Comparison of ENCODE assay signal across 8 mouse cellular contexts in genomic region chr16:35941382-35941781, GRCm38 (mm10). TPM values are rescaled to one million over a fixed set of nuclear protein-coding genes. Genes with fewer than 3 reads are reported as not detected.
DNase-seq lines count a peak whose midpoint lies in the region; ATAC-seq and TF ChIP-seq lines count a peak whose summit lies in the region.

No protein-coding gene starts in this region.

- no peak for DNase-seq in forebrain, postnatal 0 days
- DNase-seq in forebrain, embryonic 14.5 days (ENCODE audit: low spot score), result no peak
- DNase-seq in thymus, adult 2 months, result peak; percentile 40
- DNase-seq in thymus, adult 18-20 months, result no peak
- DNase-seq in liver, postnatal 0 days, result peak; percentile 67
- no peak for DNase-seq in urinary bladder, postnatal 36 days (ENCODE audit: low spot score in 2 of 2)
- DNase-seq in frontal cortex, postnatal 14 days (ENCODE audit: low spot score in 2 of 2), result no peak
- DNase-seq in forebrain, embryonic 10.5 days (ENCODE audit: extremely low spot score, low spot score), result no peak

- no peak for TF ChIP-seq EP300 in liver, postnatal 0 days (IDR thresholded peaks at IDR 0.05; ENCODE audit: low read depth)

- no peak overlapping the region for H3K4me2 ChIP-seq in forebrain, postnatal 0 days (ENCODE audit: low read depth)
- no peak overlapping the region for H3K4me2 ChIP-seq in forebrain, embryonic 14.5 days (ENCODE audit: low read length)
- H3K4me2 ChIP-seq in liver, postnatal 0 days (ENCODE audit: low read depth, low read length), result no peak overlapping the region

- H3K4me3 ChIP-seq in forebrain, postnatal 0 days (ENCODE audit: low read depth, low read length), result no peak overlapping the region
- no peak overlapping the region for H3K4me3 ChIP-seq in forebrain, embryonic 14.5 days (ENCODE audit: low read depth, low read length)
- no peak overlapping the region for H3K4me3 ChIP-seq in thymus, adult 2 months (ENCODE audit: control insufficient read depth, insufficient read depth, low read length)
- H3K4me3 ChIP-seq in liver, postnatal 0 days (ENCODE audit: low read depth, low read length), result no peak overlapping the region
- no peak overlapping the region for H3K4me3 ChIP-seq in forebrain, embryonic 10.5 days

- no peak overlapping the region for H3K9ac ChIP-seq in forebrain, postnatal 0 days
- no peak overlapping the region for H3K9ac ChIP-seq in forebrain, embryonic 14.5 days (ENCODE audit: low read length)
- H3K9ac ChIP-seq in liver, postnatal 0 days (replicated peaks), result no peak overlapping the region

- peak; percentile 30; the same call in 1 of the 2 replicates for TF ChIP-seq CTCF in forebrain, postnatal 0 days (IDR thresholded peaks at IDR 0.05; ENCODE audit: low read depth)
- no peak for TF ChIP-seq CTCF in thymus, adult 2 months (IDR thresholded peaks at IDR 0.05; ENCODE audit: borderline replicate concordance, control insufficient read depth, extremely low read depth, insufficient read depth, low read length, poor library complexity)
- TF ChIP-seq CTCF in liver, postnatal 0 days (IDR thresholded peaks at IDR 0.05; ENCODE audit: low read depth), result peak; percentile 70

- no peak overlapping the region for H3K27ac ChIP-seq in forebrain, postnatal 0 days (ENCODE audit: low read depth, low read length)
- no peak overlapping the region for H3K27ac ChIP-seq in forebrain, embryonic 14.5 days (ENCODE audit: low read depth, low read length)
- H3K27ac ChIP-seq in thymus, adult 2 months (ENCODE audit: control insufficient read depth, insufficient read depth, low read length), result no peak overlapping the region
- H3K27ac ChIP-seq in liver, postnatal 0 days (ENCODE audit: low read depth), result no peak overlapping the region
- no peak overlapping the region for H3K27ac ChIP-seq in forebrain, embryonic 10.5 days

- WGBS in forebrain, postnatal 0 days, result 88% methylated on average over 7 of the region's 7 CpGs
- 84% methylated on average over 7 of the region's 7 CpGs for WGBS in forebrain, embryonic 14.5 days
- WGBS in thymus, adult 2 months, result 89% methylated on average over 7 of the region's 7 CpGs
- WGBS in liver, postnatal 0 days (ENCODE audit: insufficient replicate concordance), result 81% methylated on average over 7 of the region's 7 CpGs
- WGBS in forebrain, embryonic 10.5 days, result 83% methylated on average over 7 of the region's 7 CpGs

- H3K4me1 ChIP-seq in forebrain, postnatal 0 days (ENCODE audit: insufficient read depth), result no peaks in the 10 kb centered on the region
- peaks cover 8% of the 10 kb centered on the region for H3K4me1 ChIP-seq in forebrain, embryonic 14.5 days (ENCODE audit: control insufficient read depth, insufficient read depth, low read length)
- peaks cover 5% of the 10 kb centered on the region for H3K4me1 ChIP-seq in thymus, adult 2 months (replicated peaks; ENCODE audit: control insufficient read depth, insufficient read depth, low read length)
- H3K4me1 ChIP-seq in liver, postnatal 0 days (ENCODE audit: insufficient read depth), result peaks cover 16% of the 10 kb centered on the region
- H3K4me1 ChIP-seq in forebrain, embryonic 10.5 days, result peaks cover 16% of the 10 kb centered on the region

- H3K9me3 ChIP-seq in forebrain, postnatal 0 days (ENCODE audit: low read length), result no peaks in the 10 kb centered on the region
- H3K9me3 ChIP-seq in forebrain, embryonic 14.5 days (replicated peaks; ENCODE audit: control insufficient read depth, low read length), result no peaks in the 10 kb centered on the region
- H3K9me3 ChIP-seq in liver, postnatal 0 days (ENCODE audit: low read length), result no peaks in the 10 kb centered on the region
- no peaks in the 10 kb centered on the region for H3K9me3 ChIP-seq in forebrain, embryonic 10.5 days

- no peak for TF ChIP-seq POLR2A in thymus, adult 2 months (IDR thresholded peaks at IDR 0.05; ENCODE audit: control insufficient read depth, extremely low read depth, insufficient read depth, low read length, poor library complexity)

- no peaks in the 10 kb centered on the region for H3K36me3 ChIP-seq in forebrain, postnatal 0 days (ENCODE audit: insufficient read depth)
- no peaks in the 10 kb centered on the region for H3K36me3 ChIP-seq in forebrain, embryonic 14.5 days (ENCODE audit: control insufficient read depth, insufficient read depth, low read length)
- H3K36me3 ChIP-seq in thymus, adult 2 months (ENCODE audit: control insufficient read depth, insufficient read depth, low read length), result peaks cover 7% of the 10 kb centered on the region; the same call in 1 of the 2 replicates
- peaks cover 46% of the 10 kb centered on the region for H3K36me3 ChIP-seq in liver, postnatal 0 days (replicated peaks; ENCODE audit: insufficient read depth, low read length)
- 0 out of 2 replicates have a peak, but pooled peaks cover 3% of the 10 kb centered on the region for H3K36me3 ChIP-seq in forebrain, embryonic 10.5 days (replicated peaks)

- no peak for ATAC-seq in forebrain, postnatal 0 days
- no peak for ATAC-seq in forebrain, embryonic 14.5 days
- no peak for ATAC-seq in liver, postnatal 0 days

- no peaks in the 10 kb centered on the region for H3K27me3 ChIP-seq in forebrain, postnatal 0 days (ENCODE audit: insufficient read depth, low read length)
- H3K27me3 ChIP-seq in forebrain, embryonic 14.5 days (replicated peaks; ENCODE audit: control insufficient read depth, insufficient read depth, low read length), result no peaks in the 10 kb centered on the region
- H3K27me3 ChIP-seq in thymus, adult 2 months (ENCODE audit: control insufficient read depth, insufficient read depth, low read length), result no peaks in the 10 kb centered on the region
- no peaks in the 10 kb centered on the region for H3K27me3 ChIP-seq in liver, postnatal 0 days (ENCODE audit: insufficient read depth, low read length)
- peaks cover 31% of the 10 kb centered on the region for H3K27me3 ChIP-seq in forebrain, embryonic 10.5 days (ENCODE audit: poor library complexity, severe bottlenecking)

RNA-seq across cellular contexts. Expression of gene Dtx3l, which starts 2.4 kb away (rescaled TPM):
- 1.2 and 2.3 TPM in 2 replicates for total RNA-seq in forebrain, postnatal 0 days (2014; rRNA removed)
- 1.1 TPM in 2 replicates for polyA plus RNA-seq in forebrain, postnatal 0 days (2015; fragmentation: Nextera tagmentation; extraction: Ambion mirVana)
- 1.9 and 2.3 TPM in 2 replicates for polyA plus RNA-seq in forebrain, embryonic 14.5 days (2014; fragmentation: Nextera tagmentation; extraction: Ambion mirVana)
- 20.6 and 20.9 TPM in 2 replicates for polyA plus RNA-seq in thymus, adult 2 months (2012; rRNA removed)
- polyA plus RNA-seq in liver, postnatal 0 days (2015; fragmentation: Nextera tagmentation; extraction: Ambion mirVana), result 15.8 and 16.3 TPM in 2 replicates
- 4.6 and 5.1 TPM in 2 replicates for polyA plus RNA-seq in forebrain, embryonic 10.5 days (2016; fragmentation: Nextera tagmentation; extraction: Ambion mirVana)

RNA-seq across cellular contexts. Expression of gene Parp9, which starts 3.1 kb away (rescaled TPM):
- 3.3 and 5.1 TPM in 2 replicates for total RNA-seq in forebrain, postnatal 0 days (2014; rRNA removed)
- polyA plus RNA-seq in forebrain, postnatal 0 days (2015; fragmentation: Nextera tagmentation; extraction: Ambion mirVana), result 2.3 and 3.2 TPM in 2 replicates
- polyA plus RNA-seq in forebrain, embryonic 14.5 days (2014; fragmentation: Nextera tagmentation; extraction: Ambion mirVana), result 2.5 and 3.1 TPM in 2 replicates
- 13.5 and 14.8 TPM in 2 replicates for polyA plus RNA-seq in thymus, adult 2 months (2012; rRNA removed)
- 21.8 and 23.4 TPM in 2 replicates for polyA plus RNA-seq in liver, postnatal 0 days (2015; fragmentation: Nextera tagmentation; extraction: Ambion mirVana)
- 3.3 and 3.7 TPM in 2 replicates for polyA plus RNA-seq in forebrain, embryonic 10.5 days (2016; fragmentation: Nextera tagmentation; extraction: Ambion mirVana)

RNA-seq across cellular contexts. Expression of gene Kpna1, which starts 37.2 kb away (rescaled TPM):
- 83.2 and 97.1 TPM in 2 replicates for total RNA-seq in forebrain, postnatal 0 days (2014; rRNA removed)
- polyA plus RNA-seq in forebrain, postnatal 0 days (2015; fragmentation: Nextera tagmentation; extraction: Ambion mirVana), result 51.0 and 59.7 TPM in 2 replicates
- polyA plus RNA-seq in forebrain, embryonic 14.5 days (2014; fragmentation: Nextera tagmentation; extraction: Ambion mirVana), result 85.2 and 90.2 TPM in 2 replicates
- 9.4 and 10.3 TPM in 2 replicates for polyA plus RNA-seq in thymus, adult 2 months (2012; rRNA removed)
- polyA plus RNA-seq in liver, postnatal 0 days (2015; fragmentation: Nextera tagmentation; extraction: Ambion mirVana), result 14.8 and 17.6 TPM in 2 replicates
- 79.0 and 84.2 TPM in 2 replicates for polyA plus RNA-seq in forebrain, embryonic 10.5 days (2016; fragmentation: Nextera tagmentation; extraction: Ambion mirVana)

Comparison
In these comparisons a context has a peak if more than half of its experiments do, and no peak if none do; other contexts are left out.
1. DNase-seq: peak in thymus, adult 2 months (single experiment) and liver, postnatal 0 days (single experiment); none in forebrain, postnatal 0 days (single experiment), forebrain, embryonic 14.5 days (single experiment), thymus, adult 18-20 months (0 of 2), urinary bladder, postnatal 36 days (0 of 2), frontal cortex, postnatal 14 days (0 of 2) and forebrain, embryonic 10.5 days (single experiment).